Mouse (Mus musculus) bone marrow macrophage, adult 2 months (primary cell): ENCODE measurements around the gene Xrra1. TPM values are rescaled to one million over a fixed set of nuclear protein-coding genes. Genes with fewer than 3 reads are reported as not detected.

Experiments
- H3K27ac ChIP-seq: 2 replicates; pipeline ENCODE4 v1.5.1; 2012; ENCODE audit warnings: low read depth, low read length; ENCODE audit not compliant: insufficient read depth
- H3K4me1 ChIP-seq: 2 replicates; pipeline ENCODE4 v1.6.1; 2012; ENCODE audit warnings: low read length; ENCODE audit not compliant: control insufficient read depth, insufficient read depth
- H3K4me3 ChIP-seq: 2 replicates; pipeline ENCODE4 v1.5.1; 2012; ENCODE audit warnings: mild to moderate bottlenecking, low read length, moderate library complexity; ENCODE audit not compliant: insufficient read depth
- CTCF ChIP-seq: IDR thresholded peaks from 2 replicates; pipeline ENCODE4 v1.5.1; 2012; ENCODE audit warnings: low read depth, mild to moderate bottlenecking, low read length, moderate library complexity
- POLR2A ChIP-seq: IDR thresholded peaks from 2 replicates; pipeline ENCODE4 v1.6.1; 2012; ENCODE audit warnings: mild to moderate bottlenecking, low read depth, low read length, borderline replicate concordance
- polyA plus RNA-seq: library from polyadenylated mRNA; stranded (reverse); fragments of >200 nt; gene quantifications from 2 replicates; pipeline ENCODE4 v1.2.4, GENCODE M21; 2012; ENCODE audit not compliant: missing spikeins, insufficient read depth, insufficient read length

The Xrra1 gene
- polyA plus RNA-seq, 1 experiment = not detected

DNA sequence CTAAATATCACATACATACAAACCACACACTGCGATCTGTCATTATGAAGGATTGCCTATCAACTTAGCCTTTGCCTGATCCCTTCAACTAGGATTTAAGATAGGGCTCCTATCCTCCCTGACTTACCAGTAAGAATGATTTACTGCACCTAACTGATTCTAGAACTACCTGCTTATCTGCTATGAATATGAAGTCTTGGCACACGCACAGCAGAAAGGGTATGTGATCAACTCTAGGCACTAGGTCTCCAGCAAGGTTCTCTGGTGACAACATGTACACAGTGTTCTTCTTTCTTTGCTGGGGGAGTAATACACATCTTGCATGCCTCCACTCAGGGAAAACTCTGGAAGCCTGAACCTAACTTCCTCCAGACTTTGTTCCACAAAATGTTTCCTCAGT, 102.6 kb downstream of the Xrra1 start:
- TF ChIP-seq CTCF (no peak), POLR2A (no peak)
- no peak overlapping the region for H3K4me3 ChIP-seq
- peaks cover 59% of the 10 kb centered on the region for H3K4me1 ChIP-seq
- H3K27ac ChIP-seq = peak overlapping the region; percentile 85

DNA sequence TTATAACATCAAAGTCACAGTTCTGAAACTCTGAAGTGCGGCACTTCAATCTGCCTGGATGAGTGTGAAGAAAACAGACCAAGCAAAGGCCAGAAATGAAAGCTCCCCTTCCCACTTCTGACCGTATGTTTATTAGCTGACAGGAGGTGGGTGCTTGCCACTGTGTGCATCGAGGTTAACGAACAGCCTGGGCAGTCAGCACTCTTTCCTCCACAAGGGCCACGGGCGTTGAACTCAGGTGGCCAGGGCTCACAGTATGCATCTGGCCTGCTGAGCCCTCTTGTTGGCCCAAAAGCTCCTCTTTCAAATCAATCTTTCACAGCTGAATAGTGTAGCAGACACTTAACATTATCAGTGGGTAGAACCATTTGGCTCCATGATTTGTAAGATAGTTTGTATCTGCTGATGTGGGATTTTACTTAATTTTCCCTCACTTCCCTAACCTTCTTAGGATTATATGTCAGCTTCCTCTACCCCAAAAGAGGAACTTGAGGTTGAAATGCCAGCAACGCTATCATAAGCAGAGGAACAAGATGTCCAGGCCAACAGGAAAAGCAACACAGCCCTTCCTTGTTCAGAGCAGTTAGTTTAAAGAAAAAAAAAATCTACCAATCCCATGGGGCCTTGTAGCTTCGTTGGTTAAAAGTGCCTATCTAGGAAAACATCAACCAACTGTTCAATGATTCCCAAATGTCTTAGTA, 103.8 kb downstream of the Xrra1 start:
- Histone ChIP-seq H3K4me1 (peaks cover 60% of the 10 kb centered on the region), H3K4me3 (peak overlapping the region; percentile 19), H3K27ac (peak overlapping the region; percentile 90)
- TF ChIP-seq POLR2A (no peak), CTCF (no peak)

- H3K4me1 ChIP-seq = peaks cover 62% of the 10 kb centered on the region
- H3K27ac ChIP-seq = peak overlapping the region; percentile 90
- 0 out of 2 replicates have a peak overlapping the region, but pooled peaks have one; percentile 10 for H3K4me3 ChIP-seq
- no peak for TF ChIP-seq POLR2A
- TF ChIP-seq CTCF = no peak
Observed at GRCm38 (mm10) chr7:99963237-99963860, 104.4 kb downstream of the Xrra1 start.

DNA sequence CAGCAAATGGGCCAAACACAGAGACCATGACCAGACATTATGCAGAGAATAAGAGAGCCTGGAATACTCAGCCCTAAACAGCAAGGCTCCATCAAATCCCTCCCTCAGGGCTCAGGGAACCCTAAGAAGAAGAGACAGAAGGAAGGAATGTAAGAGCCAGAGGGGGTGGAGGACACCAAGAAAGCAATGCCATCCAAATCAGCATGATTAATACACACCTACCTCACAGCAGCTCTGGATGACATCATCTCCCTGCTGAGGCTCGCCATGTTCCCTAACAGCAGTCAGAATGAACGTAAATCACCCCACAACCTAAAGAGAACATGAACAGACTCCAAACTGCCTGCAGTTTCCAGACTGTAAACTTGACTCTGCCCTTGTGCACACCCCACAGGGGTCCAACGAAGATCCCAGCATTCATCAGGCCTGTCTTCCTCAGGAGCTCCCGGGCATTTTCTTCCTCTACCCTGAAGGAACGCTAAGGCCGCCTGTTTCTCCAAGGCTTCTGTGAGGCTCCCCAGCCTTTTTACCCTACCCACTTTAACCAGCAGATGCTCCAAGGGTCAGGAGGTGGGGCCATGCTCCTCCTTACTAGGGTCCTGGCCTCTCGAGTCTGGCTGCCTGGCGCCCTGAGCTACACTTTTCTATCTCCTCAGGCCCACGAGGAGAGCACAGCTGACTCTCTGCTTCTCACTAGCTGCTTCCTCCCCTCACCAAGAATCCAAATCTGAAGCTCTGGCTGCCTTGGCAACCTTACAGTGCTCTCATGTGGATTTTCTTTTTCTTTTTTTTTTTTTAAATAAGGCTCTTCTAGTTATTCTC, 106.3 kb downstream of the Xrra1 start:
- no peak overlapping the region for H3K4me3 ChIP-seq
- H3K4me1 ChIP-seq = peaks cover 63% of the 10 kb centered on the region
- TF ChIP-seq CTCF = no peak
- no peak for TF ChIP-seq POLR2A
- no peak overlapping the region for H3K27ac ChIP-seq

- TF ChIP-seq CTCF (no peak), POLR2A (no peak)
- peaks cover 55% of the 10 kb centered on the region for H3K4me1 ChIP-seq
- no peak overlapping the region for H3K27ac ChIP-seq
Observed at GRCm38 (mm10) chr7:99966011-99966721, 107.2 kb downstream of the Xrra1 start.

More at GRCm38 (mm10) chr7:99966011-99966721, 107.2 kb downstream of the Xrra1 start:
- H3K4me3 ChIP-seq = no peak overlapping the region

Other genes with a start within 250 kb of the Xrra1 start
- 0.61 and 0.78 TPM in 2 replicates for gene Tpbgl, start 232.0 kb upstream of the Xrra1 start, polyA plus RNA-seq
- gene Slco2b1, start 147.8 kb upstream of the Xrra1 start, polyA plus RNA-seq = 7.2 and 8.6 TPM in 2 replicates
- gene Olfr520, start 128.8 kb upstream of the Xrra1 start, polyA plus RNA-seq = not detected in 2 replicates
- not detected in 2 replicates for gene Olfr521, start 95.6 kb upstream of the Xrra1 start, polyA plus RNA-seq
- gene Neu3, start 30.7 kb upstream of the Xrra1 start, polyA plus RNA-seq = 1.2 and 1.6 TPM in 2 replicates
- 127 and 130 TPM in 2 replicates for gene Spcs2, start 4.3 kb downstream of the Xrra1 start, polyA plus RNA-seq
- gene Rnf169, start 121.3 kb downstream of the Xrra1 start, polyA plus RNA-seq = 26.4 and 27.9 TPM in 2 replicates
- gene Chrdl2, start 147.1 kb downstream of the Xrra1 start, polyA plus RNA-seq = not detected in 2 replicates